Mouse (Mus musculus) left cerebral cortex, adult 9 months (tissue): Measurements from ENCODE around the gene Clrn1.
A peak's percentile ranks its signal among the peaks of the same experiment; 100 is the strongest.

Source experiments
- DNase-seq, 2 experiments: peaks; one replicate each; pipeline ENCODE4 v3.0.0; 2022; ENCODE audit warnings: low spot score in 2 of 2

The Clrn1 gene

DNA sequence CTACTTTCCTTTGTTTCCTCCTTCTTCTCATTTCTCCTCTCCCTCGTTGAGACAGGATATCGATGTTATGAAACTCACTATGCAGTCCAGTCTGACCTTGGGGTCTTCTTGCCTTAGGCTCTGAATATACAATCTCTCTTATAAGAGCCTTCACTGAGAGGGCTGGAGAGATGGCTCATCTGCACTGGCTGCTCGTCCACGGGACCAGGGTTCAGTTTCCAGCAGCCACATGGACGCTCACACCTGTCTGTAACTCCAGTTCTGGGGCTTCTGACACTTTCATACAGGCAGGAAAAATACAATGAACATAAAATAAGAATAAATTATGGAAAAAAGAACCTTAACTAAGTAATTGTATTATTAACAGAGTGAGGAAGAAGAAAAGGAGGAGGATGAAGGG is 53.6 kb downstream of the Clrn1 start:
- DNase-seq: no peak

DNA sequence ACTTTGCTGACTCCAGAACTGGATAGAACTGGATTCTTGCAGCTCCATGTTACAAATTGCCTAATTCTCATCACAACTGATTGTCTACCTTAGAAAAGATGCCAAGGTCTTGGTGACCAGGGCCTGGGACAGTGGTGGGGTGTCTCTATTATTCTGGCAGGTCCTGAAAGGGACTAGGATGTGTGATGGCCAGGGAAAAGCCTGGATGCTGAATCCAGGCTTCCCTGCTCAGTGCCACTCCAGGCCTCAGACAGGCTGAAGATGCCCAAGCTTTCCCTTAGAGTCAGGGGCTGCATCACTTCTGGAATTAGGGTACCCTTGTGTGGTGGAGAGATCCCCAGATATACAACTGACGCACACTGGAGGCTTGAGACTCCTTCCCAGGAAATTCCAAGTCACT is 55.2 kb downstream of the Clrn1 start:
- no peak for DNase-seq

DNA sequence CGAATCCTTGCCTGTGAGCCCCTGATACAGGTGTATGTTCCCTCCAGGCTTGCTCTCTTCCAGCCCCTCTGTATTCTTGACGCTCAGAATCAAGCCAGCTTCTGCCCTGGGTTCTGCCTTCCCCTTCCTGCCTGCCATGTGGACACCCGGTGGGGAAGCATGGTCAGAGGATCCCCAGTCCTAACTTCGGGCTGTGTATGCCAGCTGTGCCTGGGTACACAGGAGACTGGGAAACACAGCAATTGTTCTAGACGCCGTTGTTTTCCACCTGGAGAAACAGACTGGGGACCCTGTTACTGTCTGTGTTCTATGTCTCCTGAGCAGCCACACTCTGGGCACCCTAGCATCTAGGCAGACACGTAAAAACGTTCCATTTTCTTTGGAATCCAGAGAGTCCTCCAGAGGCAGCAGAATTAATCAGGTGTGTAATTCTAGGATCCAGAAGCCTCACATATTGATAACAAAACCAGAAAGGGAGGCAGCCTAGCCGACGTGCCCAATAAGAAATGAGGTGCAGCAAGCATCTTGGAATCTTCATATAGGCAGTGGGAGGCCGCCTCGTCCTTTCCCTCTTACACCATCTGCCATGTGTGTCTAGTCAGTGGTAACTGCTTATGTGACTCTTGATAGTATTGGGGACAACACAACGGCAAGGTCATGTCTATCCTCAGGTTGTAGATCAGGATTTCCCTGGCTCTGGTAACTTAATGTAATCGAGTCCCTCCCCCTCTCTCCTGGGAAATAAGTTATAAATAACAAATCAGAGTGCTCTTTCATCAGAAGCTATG is 56.6 kb downstream of the Clrn1 start:
- no peak for DNase-seq

DNA sequence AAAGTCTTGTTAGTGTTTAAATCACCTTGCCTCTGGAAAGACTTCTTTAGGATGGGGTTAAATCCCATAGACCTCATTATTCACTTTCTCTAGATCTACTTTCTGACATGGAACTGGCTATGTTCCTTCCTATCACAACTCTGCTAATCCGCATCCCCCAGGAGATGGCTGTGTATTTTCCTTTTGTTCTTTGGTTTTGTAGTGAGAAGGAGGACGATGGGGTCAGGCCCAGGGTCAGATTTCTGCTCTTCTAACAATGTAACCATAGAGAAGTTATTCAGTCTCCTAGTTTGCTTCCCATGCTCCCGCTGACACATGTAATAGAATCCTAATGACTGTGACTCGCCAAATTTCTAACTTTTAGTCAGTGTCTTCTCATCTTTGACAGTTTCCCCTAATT is 58.9 kb downstream of the Clrn1 start:
- no peak for DNase-seq

- DNase-seq: no peak
Measured at GRCm38 (mm10) chr3:58822211-58822610, 62.9 kb downstream of the Clrn1 start, which contains the start of gene Mindy4b-ps. Mindy4b-ps (minus strand) TSS chr3:58822311.

DNA sequence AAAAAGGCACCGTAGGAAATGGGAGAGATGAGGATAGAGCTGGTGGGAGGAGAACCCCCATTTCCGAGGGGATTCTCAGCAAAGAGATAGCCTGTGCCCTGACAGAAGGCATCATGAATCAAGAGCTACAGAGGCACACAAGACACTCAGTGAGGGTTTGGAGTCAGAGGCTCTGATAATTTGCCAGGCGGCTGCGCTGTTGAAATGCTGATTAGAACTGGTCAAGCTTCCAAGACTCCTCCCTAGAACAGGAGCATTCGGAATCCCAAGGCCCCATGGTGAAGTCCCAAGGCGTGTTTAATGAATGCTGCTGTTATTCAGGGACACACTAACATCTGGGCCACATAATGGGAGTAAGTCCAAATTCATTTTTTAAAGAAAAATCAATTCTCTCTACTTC is 67.8 kb downstream of the Clrn1 start:
- no peak for DNase-seq

GRCm38 (mm10) chr3:58814191-58814590 is 70.9 kb downstream of the Clrn1 start:
- DNase-seq: no peak

- peak in 1 of 2 experiments; percentile 51 for DNase-seq
Measured at GRCm38 (mm10) chr3:58810353-58810752, 74.8 kb downstream of the Clrn1 start.

DNA sequence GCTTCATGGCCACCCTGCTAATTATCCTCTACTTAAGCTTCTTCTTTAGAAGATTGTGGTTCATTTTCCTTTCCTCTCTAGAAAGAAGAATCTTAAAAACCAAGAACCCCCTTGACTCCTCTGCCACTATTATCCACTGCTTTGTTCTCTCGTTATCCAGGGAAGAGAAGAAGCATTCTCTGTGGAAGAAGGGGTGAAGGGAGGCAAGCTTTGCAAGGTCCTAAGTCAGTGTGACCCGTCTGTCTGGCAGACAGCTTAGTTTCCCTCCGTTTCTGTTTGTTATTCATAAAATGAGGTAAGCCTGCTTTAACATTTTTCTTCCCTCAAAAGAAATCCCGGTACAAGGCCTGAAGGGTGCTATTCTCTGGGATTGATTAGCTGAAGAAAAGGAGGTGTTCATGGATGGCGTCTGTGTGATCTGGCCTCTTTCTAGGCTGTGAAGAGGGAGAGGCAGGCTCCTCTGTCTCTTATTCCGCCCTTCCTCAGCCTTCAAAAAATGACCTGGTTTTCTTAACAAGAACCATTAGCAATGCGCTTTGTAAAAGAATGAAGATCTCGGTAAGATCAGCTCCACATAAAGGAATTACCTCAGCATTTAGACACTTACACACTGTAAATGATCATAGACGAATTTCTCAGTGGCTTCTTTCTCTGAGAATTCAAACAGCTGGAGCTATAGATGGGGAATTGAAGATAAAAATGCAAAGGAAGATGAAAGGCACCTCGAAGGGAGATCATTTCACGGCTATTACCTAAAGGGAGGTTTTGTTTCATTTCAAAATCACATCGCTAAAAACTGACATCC is 75.8 kb downstream of the Clrn1 start:
- DNase-seq: no peak

GRCm38 (mm10) chr3:58808636-58809035 is 76.5 kb downstream of the Clrn1 start:
- DNase-seq: no peak

DNA sequence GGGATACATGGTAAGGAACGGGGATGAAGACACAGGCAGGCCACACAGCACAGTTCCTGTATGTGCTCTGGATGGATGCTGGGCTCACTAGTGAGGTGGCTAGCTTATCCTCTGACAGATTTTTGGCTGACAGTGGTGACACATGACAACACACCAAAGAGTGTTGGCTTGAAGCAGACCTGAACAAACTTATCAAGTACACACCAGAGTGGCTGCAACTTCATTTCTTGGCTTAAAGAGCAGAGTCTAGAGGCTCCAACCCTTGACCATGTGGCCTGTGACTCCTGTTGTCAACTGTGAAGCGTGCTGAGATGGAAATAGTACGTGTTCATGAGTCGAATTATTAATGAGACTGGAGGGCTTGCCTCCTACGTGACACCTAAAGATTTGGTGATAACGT is 80.4 kb downstream of the Clrn1 start:
- DNase-seq: no peak

- no peak for DNase-seq
Measured at GRCm38 (mm10) chr3:58798676-58799075, 86.5 kb downstream of the Clrn1 start.

- no peak for DNase-seq
Measured at GRCm38 (mm10) chr3:58798245-58798644, 86.9 kb downstream of the Clrn1 start.
